32 mouse cellular contexts compared by ENCODE assay signal in genomic region chr2:35912090-35912489, GRCm38 (mm10).
"Had no signal": no experiment of that assay in that cellular context is flagged by ENCODE, and none has a peak within 500 bp of the region (broad histone marks: within the 10 kb centered on the region; RNA-seq: fewer than 3 reads in every experiment).

No protein-coding gene starts in this region.

- H3K9ac ChIP-seq: limb, embryonic 12.5 days; limb, embryonic 13.5 days; limb, embryonic 15.5 days; liver, embryonic 12.5 days; liver, embryonic 13.5 days; liver, embryonic 14.5 days; liver, embryonic 15.5 days; liver, postnatal 0 days; lung, embryonic 14.5 days; lung, embryonic 15.5 days; midbrain, embryonic 12.5 days; midbrain, embryonic 13.5 days; midbrain, embryonic 15.5 days; neural tube, embryonic 12.5 days had no signal

- H3K27ac ChIP-seq: limb, embryonic 10.5 days; limb, embryonic 12.5 days; limb, embryonic 13.5 days; limb, embryonic 15.5 days; liver, embryonic 12.5 days; liver, embryonic 13.5 days; liver, embryonic 14.5 days; liver, embryonic 15.5 days; lung, embryonic 15.5 days; macrophage; midbrain, embryonic 10.5 days; midbrain, embryonic 12.5 days; midbrain, embryonic 13.5 days; midbrain, embryonic 15.5 days; neural tube, embryonic 12.5 days had no signal

- H3K27me3 ChIP-seq: limb, embryonic 13.5 days; limb, embryonic 15.5 days; liver, embryonic 12.5 days; liver, embryonic 13.5 days; liver, embryonic 15.5 days; lung, embryonic 15.5 days; midbrain, embryonic 13.5 days; midbrain, embryonic 15.5 days; neural tube, embryonic 12.5 days had no signal

- H3K36me3 ChIP-seq: limb, embryonic 10.5 days; limb, embryonic 12.5 days; limb, embryonic 13.5 days; limb, embryonic 15.5 days; liver, embryonic 12.5 days; liver, embryonic 13.5 days; liver, embryonic 15.5 days; lung, embryonic 15.5 days; midbrain, embryonic 10.5 days; midbrain, embryonic 12.5 days; midbrain, embryonic 13.5 days; midbrain, embryonic 15.5 days; neural tube, embryonic 12.5 days had no signal

- H3K4me1 ChIP-seq: limb, embryonic 15.5 days; liver, embryonic 13.5 days; liver, embryonic 15.5 days; lung, embryonic 15.5 days; midbrain, embryonic 10.5 days; midbrain, embryonic 12.5 days; midbrain, embryonic 13.5 days; midbrain, embryonic 15.5 days; neural tube, embryonic 12.5 days had no signal

- H3K4me3 ChIP-seq: limb, embryonic 10.5 days; limb, embryonic 12.5 days; limb, embryonic 13.5 days; limb, embryonic 15.5 days; liver, embryonic 12.5 days; liver, embryonic 13.5 days; liver, embryonic 15.5 days; lung, embryonic 15.5 days; megakaryocyte, embryonic 14.5 days; midbrain, embryonic 10.5 days; midbrain, embryonic 12.5 days; midbrain, embryonic 13.5 days; midbrain, embryonic 15.5 days; myocyte; neural tube, embryonic 12.5 days had no signal

- H3K9me3 ChIP-seq: limb, embryonic 10.5 days; limb, embryonic 15.5 days; liver, embryonic 12.5 days; liver, embryonic 13.5 days; liver, embryonic 15.5 days; lung, embryonic 15.5 days; midbrain, embryonic 12.5 days; midbrain, embryonic 13.5 days; midbrain, embryonic 15.5 days; neural tube, embryonic 12.5 days had no signal

- DNase-seq: left cerebral cortex, postnatal 4 days; liver; liver, embryonic 13.5 days; liver, postnatal 0 days; lung, adult 18-20 months; lung, adult 2 months; lung, embryonic 14.5 days; lung, postnatal 10 days; lung, postnatal 14 days; lung, postnatal 36 days; lung, postnatal 4 days; midbrain, embryonic 14.5 days had no signal

- ATAC-seq: liver, embryonic 12.5 days; liver, postnatal 0 days; lung, postnatal 0 days; midbrain, embryonic 13.5 days; midbrain, embryonic 15.5 days; midbrain, embryonic 16.5 days had no signal

- H3K4me2 ChIP-seq: limb, embryonic 12.5 days; limb, embryonic 13.5 days; limb, embryonic 15.5 days; liver, embryonic 11.5 days; liver, embryonic 12.5 days; liver, embryonic 13.5 days; liver, embryonic 15.5 days; lung, embryonic 14.5 days; lung, embryonic 15.5 days; midbrain, embryonic 11.5 days; midbrain, embryonic 12.5 days; midbrain, embryonic 13.5 days; midbrain, embryonic 15.5 days; neural tube, embryonic 12.5 days had no signal
